ENCODE assay signal across 21 mouse cellular contexts in the genomic region with DNA sequence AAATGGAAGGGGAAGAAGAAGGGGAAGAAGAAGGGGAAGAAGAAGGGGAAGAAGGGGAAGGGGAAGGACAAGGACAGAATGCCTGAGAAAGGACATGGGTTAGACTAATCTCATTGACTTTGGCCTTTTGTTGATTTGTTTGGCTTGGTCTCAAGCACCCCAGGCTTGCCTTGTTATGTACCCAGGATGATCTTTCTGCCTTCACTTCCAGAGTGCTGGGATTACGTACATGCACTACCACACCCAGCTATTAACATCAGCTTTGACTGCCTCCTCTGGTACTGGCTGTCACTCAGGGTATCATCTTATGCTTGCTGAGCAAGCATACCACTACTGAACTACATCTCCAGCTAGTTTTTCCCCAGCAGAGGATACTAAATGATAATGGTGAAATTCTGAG.
"Had no signal": no experiment of that assay in that cellular context is flagged by ENCODE, and none has a peak within 500 bp of the region (broad histone marks: within the 10 kb centered on the region; RNA-seq: fewer than 3 reads in every experiment).

No protein-coding gene starts in this region.

- DNase-seq: heart, postnatal 10 days; heart, postnatal 14 days; heart, postnatal 36 days; heart, postnatal 4 days; kidney, adult 11 months; kidney, adult 18-20 months; kidney, adult 2 months; kidney, adult 8-10 months; kidney, adult 9 months; kidney, postnatal 10 days; kidney, postnatal 25 days; kidney, postnatal 36 days; kidney, postnatal 4 days; layer of hippocampus, adult 9-11 months; layer of hippocampus, postnatal 36 days had no signal

- ATAC-seq: hindbrain, embryonic 16.5 days; hindbrain, postnatal 0 days; inflammation-experienced regulatory T-cells, adult 6 months; intestine, embryonic 15.5 days; intestine, embryonic 16.5 days; intestine, postnatal 0 days had no signal
